Mouse (Mus musculus): ENCODE data around the gene 2300009A05Rik. TPM values are rescaled to one million over a fixed set of nuclear protein-coding genes. Genes with fewer than 3 reads are reported as not detected.

2300009A05Rik gene
- polyA plus RNA-seq, 1 experiment from 2014 or later: 79.8 TPM

DNA sequence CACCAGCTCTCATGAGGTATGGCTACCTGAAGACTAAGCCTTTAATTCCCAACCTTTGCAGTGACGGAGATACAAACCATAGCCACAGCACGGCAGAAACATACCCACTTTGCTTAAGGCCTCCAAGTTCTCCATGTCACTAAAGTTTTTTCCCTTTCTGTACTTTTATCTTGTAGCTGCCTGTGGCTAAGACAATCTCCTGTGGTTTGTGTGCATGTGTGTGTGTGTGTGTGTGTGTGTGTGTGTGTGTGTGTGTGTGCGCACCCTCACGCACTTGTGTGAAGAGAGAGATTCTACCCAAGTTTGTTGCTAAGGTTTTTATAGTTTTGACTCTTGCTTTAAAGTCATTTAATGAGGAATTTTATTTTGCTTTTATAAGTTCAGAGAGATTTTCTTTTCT, 16.3 kb downstream of the 2300009A05Rik start:
- H3K4me2 ChIP-seq (ENCODE audit: low read depth, low read length): no peak overlapping the region
- no peak for ATAC-seq (replicated peaks; ENCODE audit: extremely low read depth, insufficient read depth, low FRiP score)
- WGBS: 85% methylated on average over 4 of the region's 4 CpGs
- no peak overlapping the region for H3K9ac ChIP-seq (ENCODE audit: low read length)
- peaks cover 5% of the 10 kb centered on the region; the same call in 1 of the 2 replicates for H3K4me1 ChIP-seq (ENCODE audit: control insufficient read depth, insufficient read depth, low read length)
- no peaks in the 10 kb centered on the region for H3K9me3 ChIP-seq (replicated peaks; ENCODE audit: control insufficient read depth, low read length)
- no peaks in the 10 kb centered on the region for H3K36me3 ChIP-seq (ENCODE audit: control insufficient read depth, insufficient read depth)
- no peak overlapping the region for H3K27ac ChIP-seq (ENCODE audit: low read length)
- H3K27me3 ChIP-seq (ENCODE audit: control insufficient read depth, insufficient read depth, low read length): no peaks in the 10 kb centered on the region
- H3K4me3 ChIP-seq (ENCODE audit: low read length): no peak overlapping the region

DNA sequence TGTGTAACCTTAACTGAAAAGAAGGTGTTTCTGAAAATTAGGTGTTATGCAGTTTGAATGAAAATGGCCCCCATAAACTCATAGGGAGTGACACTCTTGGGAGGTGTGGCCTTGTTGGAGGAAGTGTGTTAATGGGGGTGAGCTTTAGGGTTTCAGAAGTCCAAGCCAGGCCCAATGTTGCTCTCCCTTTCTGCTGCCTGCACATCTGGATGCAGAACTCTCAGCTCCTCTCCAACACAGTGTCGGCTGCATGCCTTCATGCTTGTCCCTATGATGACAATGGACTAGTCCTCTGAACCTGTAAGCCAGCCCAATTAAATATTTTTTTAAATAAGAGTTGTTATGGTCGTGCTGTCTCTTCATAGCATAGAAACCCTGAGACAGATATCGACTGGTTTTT, 18.7 kb downstream of the 2300009A05Rik start:
- peaks cover 18% of the 10 kb centered on the region for H3K4me1 ChIP-seq (ENCODE audit: control insufficient read depth, insufficient read depth, low read length)
- 80% methylated on average over 3 of the region's 3 CpGs for WGBS
- H3K9me3 ChIP-seq (replicated peaks; ENCODE audit: control insufficient read depth, low read length): no peaks in the 10 kb centered on the region
- H3K36me3 ChIP-seq (ENCODE audit: control insufficient read depth, insufficient read depth): no peaks in the 10 kb centered on the region
- ATAC-seq (replicated peaks; ENCODE audit: extremely low read depth, insufficient read depth, low FRiP score): no peak
- no peak overlapping the region for H3K9ac ChIP-seq (ENCODE audit: low read length)
- no peaks in the 10 kb centered on the region for H3K27me3 ChIP-seq (ENCODE audit: control insufficient read depth, insufficient read depth, low read length)
- no peak overlapping the region for H3K4me2 ChIP-seq (ENCODE audit: low read depth, low read length)
- H3K27ac ChIP-seq (ENCODE audit: low read length): no peak overlapping the region
- H3K4me3 ChIP-seq (ENCODE audit: low read length): no peak overlapping the region

GRCm38 (mm10) chr9:63378174-63378573, 20.9 kb downstream of the 2300009A05Rik start:
- Histone ChIP-seq H3K27me3 (ENCODE audit: control insufficient read depth, insufficient read depth, low read length) (no peaks in the 10 kb centered on the region), H3K27ac (ENCODE audit: low read length) (peak overlapping the region; percentile 90), H3K4me3 (ENCODE audit: low read length) (peak overlapping the region; percentile 87), H3K9me3 (replicated peaks; ENCODE audit: control insufficient read depth, low read length) (no peaks in the 10 kb centered on the region), H3K4me2 (ENCODE audit: low read depth, low read length) (peak overlapping the region; percentile 98), H3K9ac (ENCODE audit: low read length) (peak overlapping the region; percentile 92), H3K4me1 (ENCODE audit: control insufficient read depth, insufficient read depth, low read length) (peaks cover 27% of the 10 kb centered on the region), H3K36me3 (ENCODE audit: control insufficient read depth, insufficient read depth) (0 out of 2 replicates have a peak, but pooled peaks cover 2% of the 10 kb centered on the region)
- ATAC-seq (replicated peaks; ENCODE audit: extremely low read depth, insufficient read depth, low FRiP score): no peak
- WGBS: 17% methylated on average over 8 of the region's 8 CpGs

DNA sequence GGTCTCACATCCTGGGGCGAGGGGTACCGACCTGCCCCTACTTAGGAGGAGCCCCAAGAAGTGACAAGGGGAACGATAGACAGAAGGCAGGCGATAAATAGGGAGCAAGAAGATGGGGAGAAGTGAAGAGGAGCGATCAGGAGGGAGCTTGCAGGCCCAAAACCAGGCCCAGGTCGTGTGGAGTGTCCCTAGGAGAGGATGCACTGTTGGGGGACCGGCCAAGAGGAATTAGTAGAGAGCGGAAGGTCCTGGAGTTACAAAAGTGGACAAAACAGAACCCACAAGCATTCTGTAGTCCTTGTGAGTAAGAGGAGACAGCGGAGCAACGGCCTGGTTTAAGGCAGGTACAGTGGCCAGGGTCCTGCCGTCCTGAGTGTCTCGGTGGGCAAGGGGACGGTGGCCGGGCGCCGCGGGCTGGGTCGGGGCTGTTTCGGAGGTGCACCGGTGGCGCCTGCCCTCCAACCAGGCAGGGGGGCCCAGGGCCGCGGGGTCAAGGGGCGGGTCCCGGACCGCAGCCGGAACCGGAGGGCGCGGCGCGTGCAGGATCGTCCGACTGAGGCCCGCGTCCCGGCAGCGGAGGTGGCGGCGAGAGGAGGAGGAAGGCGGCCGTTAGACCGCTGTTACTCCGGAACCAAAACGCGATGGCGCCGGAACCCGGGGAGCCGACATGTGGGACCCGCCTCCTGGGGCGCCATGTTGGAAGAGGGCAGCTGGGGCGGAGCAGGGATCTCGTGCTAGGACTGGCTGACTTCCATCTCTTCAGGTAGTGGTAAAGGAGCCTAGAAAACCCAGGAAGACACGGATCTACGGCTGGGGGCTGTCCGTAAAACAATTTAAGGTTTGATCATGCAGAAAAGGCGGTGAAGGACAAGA, 21.5 kb downstream of the 2300009A05Rik start, which contains the start of gene Map2k5:
Gene Map2k5, minus strand, starts transcription at position 633 of the 873 bp plus-strand sequence.
- under 1% methylated on average over 58 of the region's 58 CpGs for WGBS
- Histone ChIP-seq H3K36me3 (ENCODE audit: control insufficient read depth, insufficient read depth) (0 out of 2 replicates have a peak, but pooled peaks cover 2% of the 10 kb centered on the region), H3K27ac (ENCODE audit: low read length) (peak within 1 kb of the TSS; percentile 90), H3K9ac (ENCODE audit: low read length) (peak within 1 kb of the TSS; percentile 92), H3K27me3 (ENCODE audit: control insufficient read depth, insufficient read depth, low read length) (no peaks in the 10 kb centered on the region), H3K9me3 (replicated peaks; ENCODE audit: control insufficient read depth, low read length) (no peaks in the 10 kb centered on the region), H3K4me2 (ENCODE audit: low read depth, low read length) (peak within 1 kb of the TSS; percentile 98), H3K4me3 (ENCODE audit: low read length) (peak within 1 kb of the TSS; percentile 87), H3K4me1 (ENCODE audit: control insufficient read depth, insufficient read depth, low read length) (peaks cover 30% of the 10 kb centered on the region)
- peak; percentile 89 for ATAC-seq (replicated peaks; ENCODE audit: extremely low read depth, insufficient read depth, low FRiP score)

- H3K36me3 ChIP-seq (ENCODE audit: control insufficient read depth, insufficient read depth): peaks cover 5% of the 10 kb centered on the region; the same call in 1 of the 2 replicates
- H3K27ac ChIP-seq (ENCODE audit: low read length): peak overlapping the region; percentile 27; the same call in 1 of the 2 replicates
- peaks cover 31% of the 10 kb centered on the region for H3K4me1 ChIP-seq (ENCODE audit: control insufficient read depth, insufficient read depth, low read length)
- no peaks in the 10 kb centered on the region for H3K27me3 ChIP-seq (ENCODE audit: control insufficient read depth, insufficient read depth, low read length)
- WGBS: 16% methylated on average over 2 of the region's 2 CpGs
- H3K9ac ChIP-seq (ENCODE audit: low read length): no peak overlapping the region
- no peaks in the 10 kb centered on the region for H3K9me3 ChIP-seq (replicated peaks; ENCODE audit: control insufficient read depth, low read length)
- H3K4me3 ChIP-seq (ENCODE audit: low read length): no peak overlapping the region
- no peak for ATAC-seq (replicated peaks; ENCODE audit: extremely low read depth, insufficient read depth, low FRiP score)
- H3K4me2 ChIP-seq (ENCODE audit: low read depth, low read length): no peak overlapping the region
Observed at GRCm38 (mm10) chr9:63373315-63373714, 25.7 kb downstream of the 2300009A05Rik start.

DNA sequence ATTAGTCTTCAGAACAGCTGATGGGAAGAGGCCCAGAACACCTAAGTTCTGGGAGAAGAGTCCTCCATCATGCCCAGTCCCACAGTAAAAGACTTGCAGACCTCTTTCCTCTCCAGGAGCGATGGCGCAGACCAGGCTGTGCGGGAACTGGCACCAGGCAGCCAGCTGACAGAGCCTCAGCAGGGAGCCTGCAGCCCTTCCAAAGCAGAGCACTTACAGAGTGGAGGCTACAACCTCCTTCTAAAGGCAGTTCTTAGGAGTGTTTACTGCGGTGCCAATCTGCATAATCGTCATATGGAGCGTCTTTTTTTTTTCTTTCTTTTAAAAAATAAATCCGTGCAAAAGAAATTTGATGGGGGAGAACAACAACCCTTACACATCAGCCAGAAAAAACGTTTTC, 26.5 kb downstream of the 2300009A05Rik start:
- ATAC-seq (replicated peaks; ENCODE audit: extremely low read depth, insufficient read depth, low FRiP score): no peak
- H3K27ac ChIP-seq (ENCODE audit: low read length): no peak overlapping the region
- no peak overlapping the region for H3K9ac ChIP-seq (ENCODE audit: low read length)
- no peak overlapping the region for H3K4me3 ChIP-seq (ENCODE audit: low read length)
- WGBS: 61% methylated on average over 8 of the region's 8 CpGs
- H3K4me2 ChIP-seq (ENCODE audit: low read depth, low read length): no peak overlapping the region
- no peaks in the 10 kb centered on the region for H3K9me3 ChIP-seq (replicated peaks; ENCODE audit: control insufficient read depth, low read length)
- peaks cover 5% of the 10 kb centered on the region; the same call in 1 of the 2 replicates for H3K36me3 ChIP-seq (ENCODE audit: control insufficient read depth, insufficient read depth)
- peaks cover 30% of the 10 kb centered on the region for H3K4me1 ChIP-seq (ENCODE audit: control insufficient read depth, insufficient read depth, low read length)
- no peaks in the 10 kb centered on the region for H3K27me3 ChIP-seq (ENCODE audit: control insufficient read depth, insufficient read depth, low read length)

DNA sequence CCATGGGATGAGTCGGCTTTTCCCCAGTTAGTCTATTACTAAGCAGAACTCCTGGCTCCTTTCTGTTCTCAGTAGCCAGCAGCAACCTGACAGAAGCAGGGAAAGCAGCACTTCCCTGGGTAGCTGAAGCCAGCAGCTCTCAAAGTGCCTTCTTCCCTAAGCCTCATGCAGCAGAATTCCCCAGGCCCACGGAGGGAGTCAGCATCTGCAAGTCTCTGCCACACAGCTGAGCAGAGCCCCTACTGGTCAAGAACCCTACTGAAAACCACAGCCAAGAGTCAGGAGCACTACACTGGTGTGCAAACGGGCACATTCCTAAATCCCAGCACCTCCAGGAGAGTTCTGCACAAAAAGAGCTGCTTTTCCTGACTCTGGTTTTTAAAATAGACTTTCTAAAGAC, 38.6 kb downstream of the 2300009A05Rik start:
- Histone ChIP-seq H3K36me3 (ENCODE audit: control insufficient read depth, insufficient read depth) (peaks cover 9% of the 10 kb centered on the region), H3K27me3 (ENCODE audit: control insufficient read depth, insufficient read depth, low read length) (no peaks in the 10 kb centered on the region), H3K4me2 (ENCODE audit: low read depth, low read length) (no peak overlapping the region), H3K9me3 (replicated peaks; ENCODE audit: control insufficient read depth, low read length) (peaks cover 2% of the 10 kb centered on the region; the same call in 1 of the 2 replicates), H3K4me1 (ENCODE audit: control insufficient read depth, insufficient read depth, low read length) (no peaks in the 10 kb centered on the region), H3K27ac (ENCODE audit: low read length) (no peak overlapping the region), H3K9ac (ENCODE audit: low read length) (no peak overlapping the region), H3K4me3 (ENCODE audit: low read length) (no peak overlapping the region)
- no peak for ATAC-seq (replicated peaks; ENCODE audit: extremely low read depth, insufficient read depth, low FRiP score)
- WGBS: 49% methylated on average over 3 of the region's 3 CpGs

DNA sequence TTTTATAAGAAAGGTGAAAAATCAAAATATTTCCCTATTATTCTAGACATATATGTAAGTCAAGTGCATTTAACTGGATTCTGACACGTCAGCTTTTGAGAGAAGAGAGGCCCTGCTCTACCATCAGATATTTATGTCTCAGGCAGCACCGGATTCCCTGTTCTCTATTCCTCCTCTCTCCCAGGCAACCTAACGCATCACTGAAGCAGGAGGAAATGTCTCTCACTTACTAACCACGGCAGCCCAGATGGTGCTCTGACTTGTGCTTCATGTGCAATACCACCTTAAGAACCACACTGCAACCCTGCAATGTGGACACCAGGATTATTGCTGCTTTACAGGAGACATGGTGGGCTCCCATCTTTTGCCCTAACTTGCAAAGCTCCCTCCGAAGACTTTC, 40.0 kb downstream of the 2300009A05Rik start:
- 78% methylated on average over 5 of the region's 5 CpGs for WGBS
- Histone ChIP-seq H3K4me1 (ENCODE audit: control insufficient read depth, insufficient read depth, low read length) (no peaks in the 10 kb centered on the region), H3K36me3 (ENCODE audit: control insufficient read depth, insufficient read depth) (no peaks in the 10 kb centered on the region), H3K4me3 (ENCODE audit: low read length) (no peak overlapping the region), H3K9me3 (replicated peaks; ENCODE audit: control insufficient read depth, low read length) (no peaks in the 10 kb centered on the region), H3K27me3 (ENCODE audit: control insufficient read depth, insufficient read depth, low read length) (no peaks in the 10 kb centered on the region), H3K4me2 (ENCODE audit: low read depth, low read length) (no peak overlapping the region), H3K9ac (ENCODE audit: low read length) (no peak overlapping the region), H3K27ac (ENCODE audit: low read length) (no peak overlapping the region)
- ATAC-seq (replicated peaks; ENCODE audit: extremely low read depth, insufficient read depth, low FRiP score): no peak

DNA sequence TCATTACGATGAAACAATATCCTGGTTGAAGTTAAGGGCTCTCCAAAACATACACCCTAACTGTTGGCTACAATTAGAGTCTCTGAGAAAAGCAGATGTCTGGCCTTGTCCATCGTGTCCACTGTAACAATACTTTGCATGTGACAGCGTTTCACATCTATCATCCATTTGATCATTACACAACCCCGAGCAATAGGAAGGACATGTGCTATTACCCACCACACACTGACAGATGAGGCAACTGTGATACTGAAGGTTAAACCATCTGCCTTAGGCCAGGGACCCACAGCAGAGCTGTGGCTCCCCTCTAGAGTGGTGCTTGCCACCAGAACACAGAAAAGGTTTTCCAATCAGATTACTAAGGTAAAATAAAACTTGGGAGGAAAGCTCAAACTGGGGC, 42.3 kb downstream of the 2300009A05Rik start:
- no peaks in the 10 kb centered on the region for H3K9me3 ChIP-seq (replicated peaks; ENCODE audit: control insufficient read depth, low read length)
- 85% methylated on average over 4 of the region's 4 CpGs for WGBS
- no peak overlapping the region for H3K9ac ChIP-seq (ENCODE audit: low read length)
- ATAC-seq (replicated peaks; ENCODE audit: extremely low read depth, insufficient read depth, low FRiP score): no peak
- H3K4me3 ChIP-seq (ENCODE audit: low read length): no peak overlapping the region
- no peaks in the 10 kb centered on the region for H3K27me3 ChIP-seq (ENCODE audit: control insufficient read depth, insufficient read depth, low read length)
- H3K36me3 ChIP-seq (ENCODE audit: control insufficient read depth, insufficient read depth): no peaks in the 10 kb centered on the region
- no peak overlapping the region for H3K4me2 ChIP-seq (ENCODE audit: low read depth, low read length)
- H3K4me1 ChIP-seq (ENCODE audit: control insufficient read depth, insufficient read depth, low read length): no peaks in the 10 kb centered on the region
- H3K27ac ChIP-seq (ENCODE audit: low read length): no peak overlapping the region
